Mouse (Mus musculus) erythroid progenitor cell, adult 5-6 weeks (primary cell): ENCODE data around the gene 3110082I17Rik. TPM values are rescaled to one million over a fixed set of nuclear protein-coding genes. Genes with fewer than 3 reads are reported as not detected.

ENCODE experiments used
- ATAC-seq: replicated peaks from 2 replicates; pipeline ENCODE4 v1.8.0; 2016; ENCODE audit warnings: moderate number of reproducible peaks, mild to moderate bottlenecking, moderate TSS enrichment, inconsistent platforms; ENCODE audit not compliant: poor library complexity, low FRiP score, severe bottlenecking
- total RNA-seq, 2 experiments: library from RNA; stranded (forward) in 1 of 2; stranded (reverse) in 1 of 2; fragments of 150-400 nt in 1 of 2; fragments of 186-747, 209-891 nt in 1 of 2; gene quantifications; 2 replicates each; pipeline versions ENCODE4 v1.2.3 to v1.2.4; 2015 to 2017; ENCODE audit warnings: low replicate concordance in 2 of 2

Gene 3110082I17Rik
- total RNA-seq, 2 experiments from 2014 or later: 3.2 TPM; not detected in 1

GRCm38 (mm10) chr5:139427001-139427400, 33.3 kb downstream of the 3110082I17Rik start:
- no peak for ATAC-seq

GRCm38 (mm10) chr5:139425198-139425597, 35.1 kb downstream of the 3110082I17Rik start:
- ATAC-seq: no peak

- ATAC-seq: no peak
Measured at GRCm38 (mm10) chr5:139423026-139423865, 37.1 kb downstream of the 3110082I17Rik start, which contains the start of gene Gper1. Gene Gper1 (plus strand): TSS chr5:139423151.

GRCm38 (mm10) chr5:139418633-139419032, 41.7 kb downstream of the 3110082I17Rik start:
- no peak for ATAC-seq

GRCm38 (mm10) chr5:139418110-139418509, 42.2 kb downstream of the 3110082I17Rik start:
- no peak for ATAC-seq

- no peak for ATAC-seq
Measured at GRCm38 (mm10) chr5:139417480-139417879, 42.8 kb downstream of the 3110082I17Rik start.

GRCm38 (mm10) chr5:139416942-139417341, 43.4 kb downstream of the 3110082I17Rik start:
- no peak for ATAC-seq

- ATAC-seq: no peak
Measured at GRCm38 (mm10) chr5:139415001-139415400, 45.3 kb downstream of the 3110082I17Rik start.

GRCm38 (mm10) chr5:139413545-139413944, 46.8 kb downstream of the 3110082I17Rik start:
- ATAC-seq: no peak

- ATAC-seq: no peak
Measured at GRCm38 (mm10) chr5:139411665-139412314, 48.5 kb downstream of the 3110082I17Rik start.

GRCm38 (mm10) chr5:139411117-139411516, 49.2 kb downstream of the 3110082I17Rik start:
- no peak for ATAC-seq

- no peak for ATAC-seq
Measured at GRCm38 (mm10) chr5:139410056-139410455, 50.3 kb downstream of the 3110082I17Rik start.

- ATAC-seq: no peak
Measured at GRCm38 (mm10) chr5:139409412-139409811, 50.9 kb downstream of the 3110082I17Rik start.

GRCm38 (mm10) chr5:139408511-139408910, 51.8 kb downstream of the 3110082I17Rik start:
- ATAC-seq: no peak

GRCm38 (mm10) chr5:139407121-139407885, 53.0 kb downstream of the 3110082I17Rik start:
- no peak for ATAC-seq

- ATAC-seq: no peak
Measured at GRCm38 (mm10) chr5:139405953-139406352, 54.4 kb downstream of the 3110082I17Rik start.

- no peak for ATAC-seq
Measured at GRCm38 (mm10) chr5:139405478-139405877, 54.8 kb downstream of the 3110082I17Rik start.

GRCm38 (mm10) chr5:139404801-139405401, 55.4 kb downstream of the 3110082I17Rik start, which contains the start of gene C130050O18Rik:
Gene C130050O18Rik (plus strand): TSS chr5:139405280.
- ATAC-seq: no peak

GRCm38 (mm10) chr5:139403692-139404260, 56.6 kb downstream of the 3110082I17Rik start:
- no peak for ATAC-seq
